Mouse (Mus musculus): ENCODE data around the gene Sac3d1. TPM values are rescaled to one million over a fixed set of nuclear protein-coding genes. Genes with fewer than 3 reads are reported as not detected.
"Not testable (repeated sequence)": the region's sequence is repeated elsewhere in the genome, so short reads cannot be mapped to it uniquely, and the experiment has no call there.

Sac3d1 gene
- polyA plus RNA-seq, 1 experiment = 47.3 TPM

GRCm38 (mm10) chr19:6136397-6136796, 17.9 kb upstream of the Sac3d1 start:
- TF ChIP-seq POLR2A (IDR thresholded peaks at IDR 0.05; ENCODE audit: borderline replicate concordance, extremely low read depth, insufficient read depth, insufficient read length, poor library complexity, severe bottlenecking) (no peak), CTCF (IDR thresholded peaks at IDR 0.05; ENCODE audit: borderline replicate concordance, extremely low read depth, insufficient read depth, insufficient read length) (no peak)
- no peak for DNase-seq (ENCODE audit: low read depth)

GRCm38 (mm10) chr19:6133197-6133596, 14.7 kb upstream of the Sac3d1 start:
- DNase-seq (ENCODE audit: low read depth) = not testable (repeated sequence)

- TF ChIP-seq POLR2A (IDR thresholded peaks at IDR 0.05; ENCODE audit: borderline replicate concordance, extremely low read depth, insufficient read depth, insufficient read length, poor library complexity, severe bottlenecking) (no peak), CTCF (IDR thresholded peaks at IDR 0.05; ENCODE audit: borderline replicate concordance, extremely low read depth, insufficient read depth, insufficient read length) (no peak)
- DNase-seq (ENCODE audit: low read depth) = no peak
Measured at GRCm38 (mm10) chr19:6132171-6132827, 13.8 kb upstream of the Sac3d1 start.

GRCm38 (mm10) chr19:6130414-6131128, 12.1 kb upstream of the Sac3d1 start:
- not testable (repeated sequence) for DNase-seq (ENCODE audit: low read depth)

- peak; percentile 29; the same call in 1 of the 2 replicates for TF ChIP-seq POLR2A (IDR thresholded peaks at IDR 0.05; ENCODE audit: borderline replicate concordance, extremely low read depth, insufficient read depth, insufficient read length, poor library complexity, severe bottlenecking)
- TF ChIP-seq CTCF (IDR thresholded peaks at IDR 0.05; ENCODE audit: borderline replicate concordance, extremely low read depth, insufficient read depth, insufficient read length) = no peak
- peak; percentile 98 for DNase-seq (ENCODE audit: low read depth)
Measured at GRCm38 (mm10) chr19:6127760-6128341, 9.4 kb upstream of the Sac3d1 start, which contains the start of gene Snx15. Gene Snx15, minus strand, starts transcription at chr19:6128304.

- TF ChIP-seq POLR2A (IDR thresholded peaks at IDR 0.05; ENCODE audit: borderline replicate concordance, extremely low read depth, insufficient read depth, insufficient read length, poor library complexity, severe bottlenecking) (no peak), CTCF (IDR thresholded peaks at IDR 0.05; ENCODE audit: borderline replicate concordance, extremely low read depth, insufficient read depth, insufficient read length) (no peak)
Measured at GRCm38 (mm10) chr19:6126789-6127580, 8.5 kb upstream of the Sac3d1 start.

GRCm38 (mm10) chr19:6126289-6126688, 7.8 kb upstream of the Sac3d1 start:
- peak; percentile 39 for DNase-seq (ENCODE audit: low read depth)
- TF ChIP-seq POLR2A (IDR thresholded peaks at IDR 0.05; ENCODE audit: borderline replicate concordance, extremely low read depth, insufficient read depth, insufficient read length, poor library complexity, severe bottlenecking) (no peak), CTCF (IDR thresholded peaks at IDR 0.05; ENCODE audit: borderline replicate concordance, extremely low read depth, insufficient read depth, insufficient read length) (peak; percentile 58; the same call in 1 of the 2 replicates)

More at GRCm38 (mm10) chr19:6126789-6127580, 8.5 kb upstream of the Sac3d1 start:
- DNase-seq (ENCODE audit: low read depth) = no peak

- no peak for DNase-seq (ENCODE audit: low read depth)
- no peak for TF ChIP-seq POLR2A (IDR thresholded peaks at IDR 0.05; ENCODE audit: borderline replicate concordance, extremely low read depth, insufficient read depth, insufficient read length, poor library complexity, severe bottlenecking)
- TF ChIP-seq CTCF (IDR thresholded peaks at IDR 0.05; ENCODE audit: borderline replicate concordance, extremely low read depth, insufficient read depth, insufficient read length) = no peak
Measured at GRCm38 (mm10) chr19:6124898-6125297, 6.4 kb upstream of the Sac3d1 start.

GRCm38 (mm10) chr19:6123330-6123729, 4.9 kb upstream of the Sac3d1 start:
- peak; percentile 51 for DNase-seq (ENCODE audit: low read depth)
- no peak for TF ChIP-seq POLR2A (IDR thresholded peaks at IDR 0.05; ENCODE audit: borderline replicate concordance, extremely low read depth, insufficient read depth, insufficient read length, poor library complexity, severe bottlenecking)
- TF ChIP-seq CTCF (IDR thresholded peaks at IDR 0.05; ENCODE audit: borderline replicate concordance, extremely low read depth, insufficient read depth, insufficient read length) = no peak

GRCm38 (mm10) chr19:6121761-6122160, 3.3 kb upstream of the Sac3d1 start:
- TF ChIP-seq POLR2A (IDR thresholded peaks at IDR 0.05; ENCODE audit: borderline replicate concordance, extremely low read depth, insufficient read depth, insufficient read length, poor library complexity, severe bottlenecking) (no peak), CTCF (IDR thresholded peaks at IDR 0.05; ENCODE audit: borderline replicate concordance, extremely low read depth, insufficient read depth, insufficient read length) (no peak)

GRCm38 (mm10) chr19:6118677-6119185, 281 bp upstream of the Sac3d1 start:
- TF ChIP-seq POLR2A (IDR thresholded peaks at IDR 0.05; ENCODE audit: borderline replicate concordance, extremely low read depth, insufficient read depth, insufficient read length, poor library complexity, severe bottlenecking) (no peak), CTCF (IDR thresholded peaks at IDR 0.05; ENCODE audit: borderline replicate concordance, extremely low read depth, insufficient read depth, insufficient read length) (no peak)
- DNase-seq (ENCODE audit: low read depth) = no peak

More at GRCm38 (mm10) chr19:6121761-6122160, 3.3 kb upstream of the Sac3d1 start:
- no peak for DNase-seq (ENCODE audit: low read depth)

Data from brain, embryonic 14.5 days (tissue).